Mouse (Mus musculus) ES-E14 (cell line): Measurements from ENCODE around the gene Gm45711. TPM values are rescaled to one million over a fixed set of nuclear protein-coding genes. Genes with fewer than 3 reads are reported as not detected.

Experiments
- DNase-seq: peaks from one replicate; pipeline ENCODE4 v3.0.0-alpha.2; 2013; ENCODE audit warnings: low read depth, low spot score
- H3K27ac ChIP-seq: 2 replicates; pipeline ENCODE4 v1.5.1; 2012; ENCODE audit warnings: low read depth, mild to moderate bottlenecking, low read length, moderate library complexity, mixed read lengths; ENCODE audit not compliant: poor library complexity, insufficient read depth, severe bottlenecking
- H3K36me3 ChIP-seq: 2 replicates; pipeline ENCODE4 v1.6.1; 2012; ENCODE audit warnings: mild to moderate bottlenecking, low read length, moderate library complexity, mixed read lengths; ENCODE audit not compliant: control insufficient read depth, poor library complexity, insufficient read depth, severe bottlenecking
- H3K4me1 ChIP-seq, 2 experiments: fragments of 150-350 bp in 1 of 2; sonication (generic) in 1 of 2; 2 replicates each; pipeline ENCODE4 v1.6.1; 2012; ENCODE audit warnings: low read length in 2 of 2, mild to moderate bottlenecking in 1 of 2, mixed read lengths in 1 of 2; ENCODE audit not compliant: control insufficient read depth in 2 of 2, insufficient read depth in 2 of 2, poor library complexity in 1 of 2
- H3K4me3 ChIP-seq, 2 experiments: fragments of 150-350 bp in 1 of 2; sonication (generic) in 1 of 2; 2 replicates each; pipeline ENCODE4 v1.5.1; 2012; ENCODE audit warnings: low read length in 2 of 2, low read depth in 1 of 2, mild to moderate bottlenecking in 1 of 2, mixed read lengths in 1 of 2; ENCODE audit not compliant: insufficient read depth in 1 of 2, poor library complexity in 1 of 2, severe bottlenecking in 1 of 2
- H3K9ac ChIP-seq: 2 replicates; pipeline ENCODE4 v1.6.1; 2012; ENCODE audit warnings: low read depth, mild to moderate bottlenecking, low read length, mixed read lengths; ENCODE audit not compliant: poor library complexity, insufficient read depth, severe bottlenecking
- H3K9me3 ChIP-seq: fragments of 150-350 bp; sonication (generic); 2 replicates; pipeline ENCODE4 v1.6.1; 2012; ENCODE audit warnings: low read depth, mild to moderate bottlenecking, low read length; ENCODE audit not compliant: control insufficient read depth, insufficient read depth
- CHD2 ChIP-seq: IDR thresholded peaks from 2 replicates; pipeline ENCODE4 v1.6.1; 2014; ENCODE audit warnings: mild to moderate bottlenecking, low read depth, low read length, inconsistent platforms
- HCFC1 ChIP-seq: IDR thresholded peaks from 2 replicates; pipeline ENCODE4 v1.6.1; 2012; ENCODE audit warnings: low read length, inconsistent platforms, borderline replicate concordance; ENCODE audit not compliant: insufficient read depth
- MAFK ChIP-seq: IDR thresholded peaks from 2 replicates; pipeline ENCODE4 v1.6.1; 2014; ENCODE audit warnings: mild to moderate bottlenecking, low read depth, low read length, inconsistent platforms; ENCODE audit not compliant: insufficient read depth
- ZC3H11A ChIP-seq: IDR thresholded peaks from 2 replicates; pipeline ENCODE4 v1.6.1; 2012; ENCODE audit warnings: low read depth, mild to moderate bottlenecking, inconsistent platforms, low read length, borderline replicate concordance
- ZNF384 ChIP-seq: IDR thresholded peaks from 2 replicates; pipeline ENCODE4 v1.6.1; 2012; ENCODE audit warnings: low read depth, low read length, inconsistent platforms
- in situ Hi-C, 2 experiments: fragments of 600-800 bp; cut with MboI; formaldehyde crosslinking; loops; one replicate each; pipeline ENCODE4 v1.15.1; 2025; ENCODE audit warnings: low sequenced_read_pairs in 2 of 2, inconsistent platforms in 1 of 2; ENCODE audit not compliant: unreplicated experiment in 2 of 2
- total RNA-seq: library from RNA; depleted of rRNA; stranded (reverse); fragments of 300-350 nt; gene quantifications from 2 replicates; pipeline ENCODE4 v1.2.3, GENCODE M21; 2012

Gm45711 gene
- total RNA-seq, 1 experiment: not detected

- DNase-seq: no peak
Observed at GRCm38 (mm10) chr8:104339229-104339982, 29.5 kb upstream of the Gm45711 start, which contains the start of gene Cmtm3. TSS of gene Cmtm3 (plus strand) at chr8:104339410.

GRCm38 (mm10) chr8:104337890-104338289, 28.0 kb upstream of the Gm45711 start:
- H3K9me3 ChIP-seq: no peaks in the 10 kb centered on the region
- in situ Hi-C loops: no loop called here
- H3K36me3 ChIP-seq: no peaks in the 10 kb centered on the region
- H3K4me3 ChIP-seq: no peak overlapping the region
- DNase-seq: no peak
- H3K9ac ChIP-seq: no peak overlapping the region
- TF ChIP-seq CHD2 (no peak), MAFK (no peak), ZNF384 (no peak), HCFC1 (no peak), ZC3H11A (no peak)
- H3K4me1 ChIP-seq: peaks cover 0 to 13% of the 10 kb centered on the region in 2 experiments; a peak in 2 of 4 replicates
- H3K27ac ChIP-seq: no peak overlapping the region

More at GRCm38 (mm10) chr8:104339229-104339982, 29.5 kb upstream of the Gm45711 start, which contains the start of gene Cmtm3:
- Histone ChIP-seq H3K4me3 (peak within 1 kb of the TSS; percentile 59 to 72), H3K27ac (no peak within 1 kb of the TSS), H3K36me3 (no peaks in the 10 kb centered on the region), H3K4me1 (peaks cover 0 to 13% of the 10 kb centered on the region in 2 experiments; a peak in 2 of 4 replicates), H3K9me3 (no peaks in the 10 kb centered on the region), H3K9ac (peak within 1 kb of the TSS; percentile 35)
- in situ Hi-C loops: no loop called here
- no peak for TF ChIP-seq ZNF384
- TF ChIP-seq ZC3H11A: no peak
- TF ChIP-seq CHD2: no peak
- TF ChIP-seq MAFK: no peak
- no peak for TF ChIP-seq HCFC1

GRCm38 (mm10) chr8:104336806-104337205, 26.9 kb upstream of the Gm45711 start:
- DNase-seq: no peak
- in situ Hi-C loops: no loop called here
- Histone ChIP-seq H3K9ac (no peak overlapping the region), H3K36me3 (no peaks in the 10 kb centered on the region), H3K27ac (no peak overlapping the region), H3K9me3 (no peaks in the 10 kb centered on the region), H3K4me3 (no peak overlapping the region), H3K4me1 (peaks cover 0 to 12% of the 10 kb centered on the region in 2 experiments; a peak in 2 of 4 replicates)
- TF ChIP-seq CHD2 (no peak), ZC3H11A (no peak), HCFC1 (no peak), MAFK (no peak), ZNF384 (no peak)

- Histone ChIP-seq H3K4me3 (no peak overlapping the region), H3K27ac (no peak overlapping the region), H3K36me3 (no peaks in the 10 kb centered on the region), H3K9ac (no peak overlapping the region), H3K4me1 (no peaks in the 10 kb centered on the region), H3K9me3 (no peaks in the 10 kb centered on the region)
- in situ Hi-C loops: no loop called here
- TF ChIP-seq MAFK (no peak), CHD2 (no peak), HCFC1 (no peak), ZNF384 (no peak), ZC3H11A (no peak)
- DNase-seq: no peak
Observed at GRCm38 (mm10) chr8:104334196-104334595, 24.3 kb upstream of the Gm45711 start.
